Mouse (Mus musculus) cerebellum, adult (tissue): ENCODE results near the gene Rec114.

Experiments used
- ATAC-seq: cut with Nextera tagmentation; 2 replicates; pipeline ENCODE4 v1.9.2; 2017; ENCODE audit warnings: mild to moderate bottlenecking, moderate library complexity, mixed read lengths; ENCODE audit not compliant: insufficient number of reproducible peaks, low FRiP score, low TSS enrichment

Gene Rec114

GRCm38 (mm10) chr9:58666191-58666590 lies 77.6 kb downstream of the Rec114 start:
- ATAC-seq = no peak

- ATAC-seq = no peak
Measured at GRCm38 (mm10) chr9:58665492-58665891, 78.3 kb downstream of the Rec114 start.

GRCm38 (mm10) chr9:58662791-58663190 lies 81.0 kb downstream of the Rec114 start:
- no peak for ATAC-seq

GRCm38 (mm10) chr9:58662007-58662406 lies 81.8 kb downstream of the Rec114 start:
- no peak for ATAC-seq

- no peak for ATAC-seq
Measured at GRCm38 (mm10) chr9:58660673-58661072, 83.1 kb downstream of the Rec114 start.

GRCm38 (mm10) chr9:58659989-58660388 lies 83.8 kb downstream of the Rec114 start:
- no peak for ATAC-seq

- ATAC-seq = no peak
Measured at GRCm38 (mm10) chr9:58659331-58659730, 84.4 kb downstream of the Rec114 start.

GRCm38 (mm10) chr9:58658596-58659309 lies 85.0 kb downstream of the Rec114 start:
- no peak for ATAC-seq

- no peak for ATAC-seq
Measured at GRCm38 (mm10) chr9:58657735-58658512, 85.8 kb downstream of the Rec114 start.

- ATAC-seq = no peak
Measured at GRCm38 (mm10) chr9:58656824-58657223, 86.9 kb downstream of the Rec114 start.

GRCm38 (mm10) chr9:58656396-58656795 lies 87.4 kb downstream of the Rec114 start:
- ATAC-seq = no peak

- ATAC-seq = no peak
Measured at GRCm38 (mm10) chr9:58654494-58654893, 89.3 kb downstream of the Rec114 start.

GRCm38 (mm10) chr9:58651993-58652392 lies 91.8 kb downstream of the Rec114 start:
- ATAC-seq = no peak; the same call in 1 of the 2 replicates

- ATAC-seq = no peak
Measured at GRCm38 (mm10) chr9:58649265-58649626, 94.5 kb downstream of the Rec114 start.

GRCm38 (mm10) chr9:58648406-58649264 lies 95.1 kb downstream of the Rec114 start:
- ATAC-seq = no peak

- ATAC-seq = no peak
Measured at GRCm38 (mm10) chr9:58630441-58630840, 113.3 kb downstream of the Rec114 start.

- ATAC-seq = no peak
Measured at GRCm38 (mm10) chr9:58627197-58627596, 116.6 kb downstream of the Rec114 start.

- no peak for ATAC-seq
Measured at GRCm38 (mm10) chr9:58623009-58623408, 120.8 kb downstream of the Rec114 start.

GRCm38 (mm10) chr9:58615064-58615938 lies 128.5 kb downstream of the Rec114 start:
- ATAC-seq = no peak

- no peak; the same call in 1 of the 2 replicates for ATAC-seq
Measured at GRCm38 (mm10) chr9:58613790-58614189, 130.0 kb downstream of the Rec114 start.
